Mouse (Mus musculus) MEL (cell line): ENCODE data around the gene Sbds.

Experiments used
- CHD2 ChIP-seq: IDR thresholded peaks from 2 replicates; pipeline ENCODE4 v1.6.1; 2011; ENCODE audit warnings: low read length, improper control_type of control experiment
- CTCF ChIP-seq, 3 experiments: IDR thresholded peaks in 2 of 3; conservative IDR thresholded peaks in 1 of 3; 2 replicates each; pipeline ENCODE4 v1.5.1; 2011 to 2012; ENCODE audit warnings: low read length in 3 of 3, low read depth in 2 of 3, mild to moderate bottlenecking in 2 of 3, improper control_type of control experiment in 1 of 3, inconsistent platforms in 1 of 3, mixed read lengths in 1 of 3, moderate library complexity in 1 of 3; ENCODE audit not compliant: control insufficient read depth in 1 of 3, insufficient read depth in 1 of 3, poor library complexity in 1 of 3, severe bottlenecking in 1 of 3
- EP300 ChIP-seq, 2 experiments: IDR thresholded peaks; 2 replicates each; pipeline ENCODE4 v1.6.1; 2011; ENCODE audit warnings: improper control_type of control experiment in 2 of 2, low read length in 2 of 2, low read depth in 1 of 2, mild to moderate bottlenecking in 1 of 2
- HCFC1 ChIP-seq: IDR thresholded peaks from 2 replicates; pipeline ENCODE4 v1.6.1; 2012; ENCODE audit warnings: low read depth, mild to moderate bottlenecking, inconsistent platforms, low read length, improper control_type of control experiment, moderate library complexity
- MXI1 ChIP-seq: IDR thresholded peaks from 2 replicates; pipeline ENCODE4 v1.6.1; 2011; ENCODE audit warnings: mild to moderate bottlenecking, low read depth, low read length, improper control_type of control experiment
- POLR2A ChIP-seq, 2 experiments: IDR thresholded peaks; 2 replicates each; pipeline ENCODE4 v1.6.1; 2011 to 2012; ENCODE audit warnings: low read length in 2 of 2, mild to moderate bottlenecking in 2 of 2, control low read depth in 1 of 2, improper control_type of control experiment in 1 of 2, low read depth in 1 of 2, moderate library complexity in 1 of 2; ENCODE audit not compliant: control insufficient read depth in 1 of 2, insufficient read depth in 1 of 2, poor library complexity in 1 of 2
- POLR2AphosphoS5 ChIP-seq: IDR thresholded peaks from 2 replicates; pipeline ENCODE4 v1.6.1; 2012; ENCODE audit warnings: low read depth, borderline replicate concordance, mild to moderate bottlenecking, inconsistent platforms, low read length, moderate library complexity, mixed read lengths
- RAD21 ChIP-seq: IDR thresholded peaks from 2 replicates; pipeline ENCODE4 v1.6.1; 2011; ENCODE audit warnings: mild to moderate bottlenecking, low read depth, low read length, improper control_type of control experiment
- SIN3A ChIP-seq: IDR thresholded peaks from 2 replicates; pipeline ENCODE4 v1.6.1; 2012; ENCODE audit warnings: low read length, improper control_type of control experiment, inconsistent platforms
- SMC3 ChIP-seq: IDR thresholded peaks from 2 replicates; pipeline ENCODE4 v1.6.1; 2011; ENCODE audit warnings: low read depth, low read length, improper control_type of control experiment
- USF2 ChIP-seq, 2 experiments: IDR thresholded peaks; 2 replicates each; pipeline ENCODE4 v1.6.1; 2011 to 2012; ENCODE audit warnings: improper control_type of control experiment in 2 of 2, low read length in 2 of 2, borderline replicate concordance in 1 of 2, inconsistent platforms in 1 of 2, low read depth in 1 of 2, mild to moderate bottlenecking in 1 of 2; ENCODE audit not compliant: insufficient read depth in 1 of 2
- ZKSCAN1 ChIP-seq: IDR thresholded peaks from 2 replicates; pipeline ENCODE4 v1.6.1; 2012; ENCODE audit warnings: low read depth, mild to moderate bottlenecking, inconsistent platforms, low read length, improper control_type of control experiment, moderate library complexity

GRCm38 (mm10) chr5:130204560-130204959, 50.8 kb downstream of the Sbds start:
- TF ChIP-seq CTCF (IDR thresholded peaks at IDR 0.05 in 2 of 3, conservative IDR thresholded peaks at IDR 0.05 in 1 of 3; ENCODE audit: control insufficient read depth in 1 of 3, insufficient read depth in 1 of 3, low read depth in 2 of 3, low read length in 3 of 3, poor library complexity in 1 of 3, severe bottlenecking in 1 of 3) (no peak), RAD21 (no peak), EP300 (IDR thresholded peaks at IDR 0.05; ENCODE audit: low read depth in 1 of 2, low read length in 2 of 2) (no peak), POLR2AphosphoS5 (no peak), MXI1 (no peak), POLR2A (IDR thresholded peaks at IDR 0.05; ENCODE audit: control insufficient read depth in 1 of 2, insufficient read depth in 1 of 2, low read depth in 1 of 2, low read length in 2 of 2, poor library complexity in 1 of 2) (no peak), SMC3 (no peak), CHD2 (no peak), HCFC1 (no peak), SIN3A (no peak), USF2 (IDR thresholded peaks at IDR 0.05; ENCODE audit: borderline replicate concordance in 1 of 2, insufficient read depth in 1 of 2, low read depth in 1 of 2, low read length in 2 of 2) (no peak), ZKSCAN1 (no peak)
